Mouse (Mus musculus) MEL (cell line): ENCODE data around the gene Fbln2.

Experiments used
- CTCF ChIP-seq, 3 experiments: IDR thresholded peaks in 2 of 3; conservative IDR thresholded peaks in 1 of 3; 2 replicates each; pipeline ENCODE4 v1.5.1; 2011 to 2012; ENCODE audit warnings: low read length in 3 of 3, low read depth in 2 of 3, mild to moderate bottlenecking in 2 of 3, improper control_type of control experiment in 1 of 3, inconsistent platforms in 1 of 3, mixed read lengths in 1 of 3, moderate library complexity in 1 of 3; ENCODE audit not compliant: control insufficient read depth in 1 of 3, insufficient read depth in 1 of 3, poor library complexity in 1 of 3, severe bottlenecking in 1 of 3
- E2F4 ChIP-seq: IDR thresholded peaks from 2 replicates; pipeline ENCODE4 v1.6.1; 2011; ENCODE audit warnings: low read depth, low read length, improper control_type of control experiment, borderline replicate concordance
- EP300 ChIP-seq, 2 experiments: IDR thresholded peaks; 2 replicates each; pipeline ENCODE4 v1.6.1; 2011; ENCODE audit warnings: improper control_type of control experiment in 2 of 2, low read length in 2 of 2, low read depth in 1 of 2, mild to moderate bottlenecking in 1 of 2
- MAX ChIP-seq: IDR thresholded peaks from 2 replicates; pipeline ENCODE4 v1.6.1; 2011; ENCODE audit warnings: low read length, improper control_type of control experiment
- POLR2A ChIP-seq, 2 experiments: IDR thresholded peaks; 2 replicates each; pipeline ENCODE4 v1.6.1; 2011 to 2012; ENCODE audit warnings: low read length in 2 of 2, mild to moderate bottlenecking in 2 of 2, control low read depth in 1 of 2, improper control_type of control experiment in 1 of 2, low read depth in 1 of 2, moderate library complexity in 1 of 2; ENCODE audit not compliant: control insufficient read depth in 1 of 2, insufficient read depth in 1 of 2, poor library complexity in 1 of 2
- SIN3A ChIP-seq: IDR thresholded peaks from 2 replicates; pipeline ENCODE4 v1.6.1; 2012; ENCODE audit warnings: low read length, improper control_type of control experiment, inconsistent platforms
- TAL1 ChIP-seq: IDR thresholded peaks from 2 replicates; pipeline ENCODE4 v1.6.1; 2012; ENCODE audit warnings: mild to moderate bottlenecking, inconsistent platforms, low read length, moderate library complexity, mixed read lengths
- USF1 ChIP-seq: IDR thresholded peaks from 2 replicates; pipeline ENCODE4 v1.6.1; 2014; ENCODE audit warnings: low read depth, mild to moderate bottlenecking, inconsistent platforms, low read length, improper control_type of control experiment, moderate library complexity
- ZKSCAN1 ChIP-seq: IDR thresholded peaks from 2 replicates; pipeline ENCODE4 v1.6.1; 2012; ENCODE audit warnings: low read depth, mild to moderate bottlenecking, inconsistent platforms, low read length, improper control_type of control experiment, moderate library complexity

GRCm38 (mm10) chr6:91205791-91206190 is 6.5 kb upstream of the Fbln2 start:
- TF ChIP-seq TAL1 (no peak), EP300 (IDR thresholded peaks at IDR 0.05; ENCODE audit: low read depth in 1 of 2, low read length in 2 of 2) (no peak), CTCF (IDR thresholded peaks at IDR 0.05 in 2 of 3, conservative IDR thresholded peaks at IDR 0.05 in 1 of 3; ENCODE audit: control insufficient read depth in 1 of 3, insufficient read depth in 1 of 3, low read depth in 2 of 3, low read length in 3 of 3, poor library complexity in 1 of 3, severe bottlenecking in 1 of 3) (no peak), SIN3A (no peak), MAX (no peak), E2F4 (no peak), USF1 (no peak), POLR2A (IDR thresholded peaks at IDR 0.05; ENCODE audit: control insufficient read depth in 1 of 2, insufficient read depth in 1 of 2, low read depth in 1 of 2, low read length in 2 of 2, poor library complexity in 1 of 2) (no peak), ZKSCAN1 (no peak)
